ENCODE assay signal across 21 mouse cellular contexts in genomic region chr17:44560016-44560415, GRCm38 (mm10).
DNase-seq lines count a peak whose midpoint lies in the region; ATAC-seq lines count a peak whose summit lies in the region.
"Had no signal": no experiment of that assay in that cellular context is flagged by ENCODE, and none has a peak within 500 bp of the region (broad histone marks: within the 10 kb centered on the region; RNA-seq: fewer than 3 reads in every experiment).

No protein-coding gene starts in this region.

- H3K4me3 ChIP-seq in midbrain, embryonic 11.5 days (ENCODE audit: low read depth, low read length) = no peak overlapping the region
- H3K4me3 ChIP-seq in midbrain, embryonic 16.5 days (ENCODE audit: low read depth, low read length) = no peak overlapping the region
- H3K4me3 ChIP-seq in liver, embryonic 11.5 days (ENCODE audit: low read depth, low read length) = no peak overlapping the region
- H3K4me3 ChIP-seq: embryonic facial prominence, embryonic 13.5 days; heart, embryonic 10.5 days; hindbrain, embryonic 15.5 days; intestine, embryonic 15.5 days; limb, embryonic 12.5 days; liver, embryonic 12.5 days; midbrain, embryonic 13.5 days had no signal

- no peak for ATAC-seq in midbrain, embryonic 11.5 days (ENCODE audit: low FRiP score)
- no peak for ATAC-seq in midbrain, embryonic 16.5 days
- ATAC-seq in liver, embryonic 11.5 days (replicated peaks; ENCODE audit: low FRiP score) = no peak
- ATAC-seq: intestine, embryonic 15.5 days; liver, embryonic 12.5 days; midbrain, embryonic 13.5 days had no signal

- no peaks in the 10 kb centered on the region for H3K36me3 ChIP-seq in midbrain, embryonic 11.5 days (ENCODE audit: control insufficient read depth, insufficient read depth, low read length)
- no peaks in the 10 kb centered on the region for H3K36me3 ChIP-seq in midbrain, embryonic 16.5 days (ENCODE audit: control insufficient read depth, insufficient read depth, low read length)
- H3K36me3 ChIP-seq in liver, embryonic 11.5 days (ENCODE audit: control insufficient read depth, insufficient read depth, low read length) = no peaks in the 10 kb centered on the region
- H3K36me3 ChIP-seq: embryonic facial prominence, embryonic 13.5 days; heart, embryonic 10.5 days; hindbrain, embryonic 15.5 days; intestine, embryonic 15.5 days; limb, embryonic 12.5 days; liver, embryonic 12.5 days; midbrain, embryonic 13.5 days had no signal

- H3K9me3 ChIP-seq in midbrain, embryonic 11.5 days (ENCODE audit: control insufficient read depth, low read length) = no peaks in the 10 kb centered on the region
- H3K9me3 ChIP-seq in midbrain, embryonic 16.5 days (replicated peaks; ENCODE audit: control insufficient read depth, low read length, poor library complexity, severe bottlenecking) = no peaks in the 10 kb centered on the region
- H3K9me3 ChIP-seq in liver, embryonic 11.5 days (ENCODE audit: control insufficient read depth, low read length) = no peaks in the 10 kb centered on the region
- H3K9me3 ChIP-seq: embryonic facial prominence, embryonic 13.5 days; heart, embryonic 10.5 days; hindbrain, embryonic 15.5 days; intestine, embryonic 15.5 days; limb, embryonic 12.5 days; liver, embryonic 12.5 days; midbrain, embryonic 13.5 days had no signal

- no peak overlapping the region for H3K9ac ChIP-seq in midbrain, embryonic 11.5 days (ENCODE audit: low read length)
- no peak overlapping the region for H3K9ac ChIP-seq in midbrain, embryonic 16.5 days (ENCODE audit: low read depth, low read length)
- no peak overlapping the region for H3K9ac ChIP-seq in liver, embryonic 11.5 days (ENCODE audit: low read depth, low read length)
- H3K9ac ChIP-seq: embryonic facial prominence, embryonic 13.5 days; hindbrain, embryonic 15.5 days; intestine, embryonic 15.5 days; limb, embryonic 12.5 days; liver, embryonic 12.5 days; midbrain, embryonic 13.5 days had no signal

- H3K4me1 ChIP-seq in midbrain, embryonic 11.5 days (ENCODE audit: control insufficient read depth, insufficient read depth, low read length) = no peaks in the 10 kb centered on the region
- H3K4me1 ChIP-seq in midbrain, embryonic 16.5 days (ENCODE audit: control insufficient read depth, insufficient read depth, low read length) = no peaks in the 10 kb centered on the region
- H3K4me1 ChIP-seq in liver, embryonic 11.5 days (replicated peaks; ENCODE audit: control insufficient read depth, insufficient read depth, low read length) = no peaks in the 10 kb centered on the region
- H3K4me1 ChIP-seq: heart, embryonic 10.5 days; hindbrain, embryonic 15.5 days; intestine, embryonic 15.5 days; liver, embryonic 12.5 days; midbrain, embryonic 13.5 days had no signal

- no peaks in the 10 kb centered on the region for H3K27me3 ChIP-seq in midbrain, embryonic 11.5 days (ENCODE audit: control insufficient read depth, insufficient read depth, low read length)
- no peaks in the 10 kb centered on the region for H3K27me3 ChIP-seq in midbrain, embryonic 16.5 days (ENCODE audit: control insufficient read depth, insufficient read depth, low read depth, low read length)
- no peaks in the 10 kb centered on the region; the same call in 1 of the 2 replicates for H3K27me3 ChIP-seq in liver, embryonic 11.5 days (replicated peaks; ENCODE audit: control insufficient read depth, insufficient read depth, low read length)
- H3K27me3 ChIP-seq: embryonic facial prominence, embryonic 13.5 days; hindbrain, embryonic 15.5 days; liver, embryonic 12.5 days; midbrain, embryonic 13.5 days had no signal

- no peak overlapping the region for H3K4me2 ChIP-seq in midbrain, embryonic 11.5 days
- H3K4me2 ChIP-seq in midbrain, embryonic 16.5 days (ENCODE audit: low read length) = no peak overlapping the region
- no peak overlapping the region for H3K4me2 ChIP-seq in liver, embryonic 11.5 days
- H3K4me2 ChIP-seq: embryonic facial prominence, embryonic 13.5 days; hindbrain, embryonic 15.5 days; intestine, embryonic 15.5 days; limb, embryonic 12.5 days; liver, embryonic 12.5 days; midbrain, embryonic 13.5 days had no signal

- no peak overlapping the region for H3K27ac ChIP-seq in midbrain, embryonic 11.5 days (ENCODE audit: low read depth, low read length)
- no peak overlapping the region for H3K27ac ChIP-seq in midbrain, embryonic 16.5 days (ENCODE audit: low read length)
- no peak overlapping the region for H3K27ac ChIP-seq in liver, embryonic 11.5 days (ENCODE audit: low read depth, low read length)
- H3K27ac ChIP-seq: embryonic facial prominence, embryonic 13.5 days; heart, embryonic 10.5 days; hindbrain, embryonic 15.5 days; intestine, embryonic 15.5 days; limb, embryonic 12.5 days; liver, embryonic 12.5 days; midbrain, embryonic 13.5 days had no signal

- peak; percentile 82 for DNase-seq in midbrain, embryonic 11.5 days (ENCODE audit: low spot score, missing footprints)
- peak; percentile 70 for DNase-seq in brain, adult 2 months (ENCODE audit: low read depth, low spot score)
- peak; percentile 54 for DNase-seq in embryo, embryonic 11 days
- peak; percentile 64 for DNase-seq in mesoderm, embryonic 11.5 days (ENCODE audit: low read depth, low spot score)
- no peak for DNase-seq in adrenal gland, postnatal 25 days
- no peak for DNase-seq in liver, embryonic 11.5 days (ENCODE audit: low spot score)
- DNase-seq: cerebellum, adult 2 months; cerebellum, postnatal 36 days; heart, postnatal 4 days; kidney, adult 8-10 months; kidney, postnatal 10 days; lung, adult 2 months; lung, postnatal 14 days had no signal

- 66% methylated on average over 7 of the region's 7 CpGs for WGBS in midbrain, embryonic 11.5 days
- 60% methylated on average over 7 of the region's 7 CpGs for WGBS in midbrain, embryonic 16.5 days
- 66% methylated on average over 7 of the region's 7 CpGs for WGBS in liver, embryonic 11.5 days

Comparison
In these comparisons a context has a peak if more than half of its experiments do, and no peak if none do; other contexts are left out.
1. DNase-seq: peak in midbrain, embryonic 11.5 days (single experiment), brain, adult 2 months (single experiment), embryo, embryonic 11 days (single experiment) and mesoderm, embryonic 11.5 days (single experiment); none in adrenal gland, postnatal 25 days (single experiment) and liver, embryonic 11.5 days (single experiment).